Mouse (Mus musculus) hematopoietic stem cell, adult 5-6 weeks (primary cell): ENCODE results near the gene Paf1. TPM values are rescaled to one million over a fixed set of nuclear protein-coding genes. Genes with fewer than 3 reads are reported as not detected.

Experiments used
- ATAC-seq, 2 experiments: fragments of 125-278 bp in 1 of 2; replicated peaks in 1 of 2; 2 replicates each; pipeline ENCODE4 v1.8.0; 2016 to 2017; ENCODE audit warnings: inconsistent platforms in 2 of 2, mild to moderate bottlenecking in 2 of 2, moderate number of reproducible peaks in 2 of 2, low read depth in 1 of 2, moderate TSS enrichment in 1 of 2; ENCODE audit not compliant: low FRiP score in 2 of 2, poor library complexity in 2 of 2, severe bottlenecking in 2 of 2, insufficient read depth in 1 of 2, low TSS enrichment in 1 of 2
- total RNA-seq: library from RNA; stranded (forward); fragments of 172-1452, 232-1000 nt; gene quantifications from 2 replicates; pipeline ENCODE4 v1.2.3, GENCODE M21; 2017

The Paf1 gene
- total RNA-seq = 181 and 184 TPM in 2 replicates

- peak; percentile 97 to 98 for ATAC-seq
Measured at GRCm38 (mm10) chr7:28392429-28393271, at the start of gene Paf1, which contains the start of gene Med29. Gene Paf1, plus strand, starts transcription at chr7:28392951. Gene Med29, minus strand, starts transcription at chr7:28392708.

DNA sequence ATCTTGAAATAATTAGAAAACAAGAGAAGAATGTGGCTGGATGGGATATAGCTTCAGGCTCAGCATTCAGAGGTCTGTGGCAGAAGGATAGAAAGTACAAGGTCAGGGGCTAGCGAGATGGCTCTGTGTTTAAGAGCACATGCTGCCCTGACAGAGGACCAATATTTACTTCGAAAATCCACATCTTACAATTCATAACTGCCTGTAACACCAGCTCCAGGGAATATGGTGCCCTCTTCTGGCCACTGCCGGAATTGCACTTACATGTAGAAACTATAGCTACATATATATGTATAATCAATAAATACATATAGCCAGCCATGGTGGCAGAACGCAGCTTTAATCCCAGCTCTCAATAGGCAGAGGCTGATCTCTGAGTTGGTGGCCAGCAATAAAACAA, 48.1 kb upstream of the Paf1 start:
- peak; percentile 65 to 70 for ATAC-seq

- no peak for ATAC-seq
Measured at GRCm38 (mm10) chr7:28347746-28348145, 45.0 kb upstream of the Paf1 start.

DNA sequence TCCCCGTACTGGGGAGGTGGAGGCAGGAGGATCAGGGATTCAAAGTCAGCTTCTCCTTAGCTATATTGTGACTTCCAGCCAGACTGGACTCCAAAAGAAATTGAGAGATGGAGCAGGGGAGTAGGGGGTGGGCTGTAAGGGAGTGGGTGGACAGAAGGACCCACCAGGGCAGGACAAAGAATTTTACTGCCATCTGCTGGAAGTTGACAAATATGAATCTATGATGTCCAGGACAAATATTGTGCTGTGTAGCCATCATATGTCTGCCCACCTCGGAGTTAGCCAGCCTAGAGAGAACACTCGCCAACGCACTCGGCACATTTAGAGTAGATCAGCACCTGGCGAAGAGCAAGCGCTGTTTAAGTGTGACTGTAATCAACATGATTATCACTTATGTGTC, 44.1 kb upstream of the Paf1 start:
- ATAC-seq = no peak

DNA sequence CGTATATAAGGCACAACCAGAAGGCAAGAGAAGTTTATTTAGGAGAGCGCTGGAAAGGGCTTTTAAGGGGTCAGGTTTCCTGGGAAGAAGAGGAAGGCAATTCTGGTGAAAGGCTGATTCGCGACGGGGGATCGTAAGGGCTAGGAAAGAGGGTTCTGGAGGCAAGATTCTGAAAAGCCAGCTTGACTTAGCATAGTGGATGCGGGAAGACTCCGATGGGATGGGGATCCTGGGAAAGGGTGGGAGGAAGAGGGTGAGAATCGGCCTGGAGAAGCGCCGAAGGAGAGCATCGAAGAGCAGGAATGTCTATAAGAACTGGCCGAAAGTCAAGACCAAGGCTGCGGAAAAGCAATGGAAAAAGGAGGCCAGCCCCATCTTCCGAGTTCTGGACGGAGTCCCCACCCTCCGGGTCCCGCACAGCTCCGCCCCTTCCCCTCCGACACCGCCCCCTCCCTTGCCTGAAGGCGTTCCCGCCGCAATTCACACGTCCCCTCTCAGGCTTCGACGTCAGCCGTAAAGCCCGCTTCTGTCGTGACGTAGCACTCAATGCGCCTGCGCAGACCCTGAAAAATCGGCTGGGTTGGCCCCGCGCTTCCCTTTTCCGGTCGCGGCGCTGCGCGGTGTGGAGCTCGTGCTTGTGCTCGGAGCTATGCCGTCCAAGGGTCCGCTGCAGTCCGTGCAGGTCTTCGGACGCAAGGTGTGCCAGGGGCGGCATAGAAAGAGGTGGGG, 42.4 kb upstream of the Paf1 start, which contains the start of gene Rps16:
TSS of gene Rps16 (plus strand) at position 498 of the 729 bp plus-strand sequence.
- ATAC-seq = peak; percentile 94

DNA sequence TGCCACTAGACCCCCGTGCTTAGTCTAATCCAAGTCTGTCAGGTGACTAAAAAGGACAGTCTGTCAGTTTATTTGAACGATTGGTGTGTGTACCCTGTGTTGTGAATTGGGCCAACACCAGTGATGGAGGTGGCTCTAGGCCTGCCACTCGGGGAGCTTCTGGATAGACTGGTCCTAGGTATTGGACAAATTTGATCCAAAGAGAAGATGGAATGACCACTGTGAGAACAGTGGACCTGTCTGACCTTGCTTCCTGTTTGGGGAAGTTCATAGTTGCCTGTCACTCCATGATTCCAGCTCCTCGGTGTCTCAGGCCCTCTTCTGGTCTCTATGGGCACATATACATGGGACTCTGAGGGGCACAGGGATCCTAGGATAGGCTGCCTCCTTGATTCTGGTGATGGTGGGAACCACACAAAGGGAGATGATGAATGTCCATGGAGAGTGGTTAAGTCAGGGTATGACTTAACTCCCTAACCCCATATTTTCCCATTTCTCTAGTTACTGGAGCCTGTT, 41.0 kb upstream of the Paf1 start:
- no peak for ATAC-seq

- ATAC-seq = no peak
Measured at GRCm38 (mm10) chr7:28353267-28353666, 39.5 kb upstream of the Paf1 start.

DNA sequence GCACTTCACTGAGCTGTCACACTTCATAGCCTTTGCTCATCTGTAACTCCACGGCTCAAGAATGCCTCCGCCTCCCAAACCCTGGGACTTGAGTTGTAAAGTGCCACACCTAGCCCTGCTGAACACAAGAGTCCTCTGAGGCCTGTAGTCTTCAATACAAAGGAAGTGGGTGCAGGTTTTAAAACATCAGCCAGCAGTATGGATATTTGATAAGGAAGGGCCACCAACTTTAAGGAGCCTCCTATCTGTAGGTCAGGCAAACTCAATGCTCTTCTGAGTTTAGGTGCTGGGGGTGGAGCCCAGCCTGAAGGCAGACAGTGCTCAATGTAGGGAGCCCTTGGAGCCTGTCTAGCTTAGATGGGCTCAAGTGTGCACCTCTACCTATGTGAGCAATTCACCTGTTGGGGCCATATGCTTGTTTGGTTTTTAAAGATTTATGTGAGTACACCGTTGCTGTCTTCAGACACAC, 38.6 kb upstream of the Paf1 start:
- no peak for ATAC-seq

DNA sequence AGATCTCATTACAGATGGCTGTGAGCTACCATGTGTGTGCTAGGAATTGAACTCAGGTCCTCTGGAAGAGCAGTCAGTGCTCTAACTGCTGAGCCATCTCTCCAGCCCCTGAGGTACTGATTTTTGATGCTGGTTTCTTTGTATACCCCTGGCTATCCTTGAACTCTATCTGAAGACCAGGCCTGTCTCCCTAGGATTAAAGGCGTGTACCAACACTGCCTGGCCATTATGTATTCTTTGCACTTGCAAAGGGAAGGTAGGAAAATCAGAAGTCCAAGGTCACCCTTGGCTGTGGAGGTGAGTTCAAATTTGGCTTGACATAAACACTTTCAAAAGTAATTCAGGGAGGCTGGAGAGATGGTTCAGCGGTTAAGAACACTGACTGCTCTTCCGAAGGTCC, 38.2 kb upstream of the Paf1 start:
- no peak for ATAC-seq

- ATAC-seq = peak in 1 of 2 experiments; percentile 24; a peak in 1 of 4 replicates
Measured at GRCm38 (mm10) chr7:28355221-28355620, 37.5 kb upstream of the Paf1 start.

GRCm38 (mm10) chr7:28356981-28357380, 35.8 kb upstream of the Paf1 start:
- ATAC-seq = no peak

- ATAC-seq = no peak
Measured at GRCm38 (mm10) chr7:28357984-28358383, 34.8 kb upstream of the Paf1 start.

GRCm38 (mm10) chr7:28358431-28358830, 34.3 kb upstream of the Paf1 start:
- ATAC-seq = no peak

DNA sequence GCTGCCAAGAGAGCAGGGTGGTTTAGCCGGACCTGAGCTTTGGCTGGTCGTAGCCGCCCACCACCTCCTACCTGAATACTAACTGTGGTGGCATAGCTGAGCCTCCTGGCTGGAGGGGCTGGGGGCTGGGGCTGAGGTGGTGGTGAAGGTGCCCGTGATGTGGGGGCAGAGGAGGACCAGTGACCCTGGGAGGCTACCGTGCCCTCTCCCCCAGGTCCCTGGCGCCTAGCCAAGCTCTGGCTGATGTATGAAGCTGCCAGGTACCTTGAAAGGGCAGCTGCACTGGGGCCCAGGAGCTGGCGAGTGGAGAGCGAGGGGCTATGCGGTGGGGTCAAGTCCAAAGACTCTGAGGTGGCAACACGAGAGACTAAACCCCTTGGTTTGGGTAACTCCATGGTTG, 32.9 kb upstream of the Paf1 start:
- no peak for ATAC-seq

GRCm38 (mm10) chr7:28360291-28360690, 32.5 kb upstream of the Paf1 start:
- ATAC-seq = no peak

- no peak for ATAC-seq
Measured at GRCm38 (mm10) chr7:28361647-28362341, 31.0 kb upstream of the Paf1 start.

DNA sequence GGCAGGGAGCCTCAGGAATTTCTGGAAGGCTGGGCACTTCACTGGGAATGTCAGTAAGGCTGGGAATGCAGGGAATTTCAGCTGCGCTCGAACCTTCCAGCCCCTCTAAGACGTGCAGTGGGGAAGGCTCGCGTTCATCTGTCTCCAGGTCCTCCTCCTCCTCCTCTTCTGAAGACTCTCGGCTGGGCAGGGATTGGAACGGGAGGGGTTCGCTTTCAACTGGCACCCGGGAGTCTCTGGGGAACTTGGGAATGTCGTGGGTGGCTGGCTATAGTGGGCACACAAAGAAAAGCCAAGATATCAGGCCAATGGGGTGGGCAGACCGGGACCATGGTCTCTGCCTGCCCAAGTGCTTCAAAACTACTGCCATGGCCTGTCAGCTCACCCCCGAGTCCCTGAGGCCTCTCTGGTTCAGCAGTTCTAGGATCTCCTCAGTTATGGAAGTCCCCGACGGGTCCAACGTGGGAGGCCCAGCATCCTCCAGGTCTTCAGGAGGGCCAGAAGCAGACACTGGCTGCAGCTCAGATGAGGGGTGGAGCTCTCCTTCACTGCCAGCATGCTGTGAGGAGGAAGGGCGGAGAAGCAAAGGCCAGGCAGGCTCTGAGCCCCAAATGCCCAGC, 30.2 kb upstream of the Paf1 start:
- ATAC-seq = no peak; a peak in 1 of 4 replicates
